ENCODE assay signal across 7 mouse cellular contexts in the genomic region with DNA sequence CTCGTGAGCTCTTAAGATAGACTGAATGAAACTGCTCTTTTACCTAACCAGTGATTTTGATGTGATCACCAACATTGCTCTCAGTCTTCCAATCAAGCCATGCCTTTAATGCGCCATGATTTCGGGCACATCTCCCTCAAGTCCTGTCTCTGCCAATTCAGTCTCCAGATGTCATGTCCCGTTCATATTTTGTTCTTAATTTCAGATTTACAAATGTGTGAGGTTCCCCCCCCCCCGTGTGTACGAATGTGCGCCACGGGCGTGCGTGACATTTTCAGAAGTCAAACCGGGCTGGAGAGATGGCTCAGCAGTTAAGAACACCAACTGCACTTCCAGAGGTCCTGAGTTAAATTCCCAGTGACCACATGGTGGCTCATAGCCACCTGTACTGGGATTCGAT. TPM values are rescaled to one million over a fixed set of nuclear protein-coding genes. Genes with fewer than 3 reads are reported as not detected.
DNase-seq lines count a peak whose midpoint lies in the region; ATAC-seq and TF ChIP-seq lines count a peak whose summit lies in the region.

No protein-coding gene starts in this region.

- TF ChIP-seq EP300 in lung, postnatal 0 days (IDR thresholded peaks at IDR 0.05), result no peak

- peaks cover 13% of the 10 kb centered on the region; the same call in 1 of the 2 replicates for H3K4me1 ChIP-seq in lung, postnatal 0 days (ENCODE audit: insufficient read depth, low read depth, low read length)
- H3K4me1 ChIP-seq in embryonic fibroblast, embryonic 13.5 days (ENCODE audit: control insufficient read depth, insufficient read depth, low read length), result no peaks in the 10 kb centered on the region
- H3K4me1 ChIP-seq in limb, embryonic 15.5 days, result peaks cover 28% of the 10 kb centered on the region
- H3K4me1 ChIP-seq in small intestine, adult 2 months (ENCODE audit: control insufficient read depth, insufficient read depth, insufficient read length, low read length), result peaks cover 7% of the 10 kb centered on the region; the same call in 1 of the 2 replicates

- under 1% methylated on average over 12 of the region's 12 CpGs for WGBS in lung, postnatal 0 days
- 2% methylated on average over 12 of the region's 12 CpGs for WGBS in limb, embryonic 15.5 days
- under 1% methylated on average over 12 of the region's 12 CpGs for WGBS in small intestine, adult 2 months

- peak overlapping the region; percentile 68 for H3K4me3 ChIP-seq in lung, postnatal 0 days (ENCODE audit: low read depth, low read length)
- peak overlapping the region; percentile 52 for H3K4me3 ChIP-seq in embryonic fibroblast, embryonic 13.5 days (ENCODE audit: insufficient read depth, low read length)
- peak overlapping the region; percentile 62 for H3K4me3 ChIP-seq in limb, embryonic 15.5 days
- peak overlapping the region; percentile 69 for H3K4me3 ChIP-seq in small intestine, adult 2 months (ENCODE audit: low read depth, low read length)

- no peak for TF ChIP-seq CTCF in lung, postnatal 0 days (IDR thresholded peaks at IDR 0.05)
- no peak for TF ChIP-seq CTCF in embryonic fibroblast, embryonic 13.5 days (IDR thresholded peaks at IDR 0.05; ENCODE audit: borderline replicate concordance, insufficient read depth, low read length)
- no peak for TF ChIP-seq CTCF in small intestine, adult 2 months (IDR thresholded peaks at IDR 0.05; ENCODE audit: extremely low read depth, insufficient read length, insufficient replicate concordance, low read depth, low read length)

- H3K9me3 ChIP-seq in lung, postnatal 0 days (ENCODE audit: low read length), result no peaks in the 10 kb centered on the region
- H3K9me3 ChIP-seq in limb, embryonic 15.5 days, result no peaks in the 10 kb centered on the region

- TF ChIP-seq POLR2A in embryonic fibroblast, embryonic 13.5 days (IDR thresholded peaks at IDR 0.05; ENCODE audit: low read depth, low read length), result no peak; the same call in 1 of the 2 replicates
- no peak for TF ChIP-seq POLR2A in small intestine, adult 2 months (IDR thresholded peaks at IDR 0.05; ENCODE audit: low read depth, low read length)

- H3K36me3 ChIP-seq in lung, postnatal 0 days (ENCODE audit: insufficient read depth, low read length), result peaks cover 18% of the 10 kb centered on the region; the same call in 1 of the 2 replicates
- H3K36me3 ChIP-seq in limb, embryonic 15.5 days, result peaks cover 33% of the 10 kb centered on the region
- H3K36me3 ChIP-seq in small intestine, adult 2 months (ENCODE audit: control insufficient read depth, insufficient read depth, low read length), result peaks cover 29% of the 10 kb centered on the region

- no peaks in the 10 kb centered on the region for H3K27me3 ChIP-seq in lung, postnatal 0 days (replicated peaks; ENCODE audit: insufficient read depth, low read length)
- H3K27me3 ChIP-seq in limb, embryonic 15.5 days, result no peaks in the 10 kb centered on the region
- H3K27me3 ChIP-seq in small intestine, adult 2 months (ENCODE audit: control insufficient read depth, insufficient read depth, low read length), result no peaks in the 10 kb centered on the region

- H3K27ac ChIP-seq in lung, postnatal 0 days (ENCODE audit: low read length), result peak overlapping the region; percentile 95
- H3K27ac ChIP-seq in embryonic fibroblast, embryonic 13.5 days (ENCODE audit: insufficient read depth, low read length), result peak overlapping the region; percentile 93
- H3K27ac ChIP-seq in limb, embryonic 15.5 days, result peak overlapping the region; percentile 97
- H3K27ac ChIP-seq in small intestine, adult 2 months (ENCODE audit: insufficient read depth, low read depth, low read length), result peak overlapping the region; percentile 89

- peak; percentile 18 for ATAC-seq in lung, postnatal 0 days
- ATAC-seq in limb, embryonic 15.5 days (ENCODE audit: insufficient number of reproducible peaks, low FRiP score, low TSS enrichment, low read depth), result no peak

- no peak for DNase-seq in lung, postnatal 0 days (ENCODE audit: low spot score)
- DNase-seq in lung, postnatal 36 days, result no peak
- no peak for DNase-seq in thymus, postnatal 0 days (ENCODE audit: low spot score)
- no peak for DNase-seq in kidney, postnatal 25 days

- peak overlapping the region; percentile 44 for H3K9ac ChIP-seq in lung, postnatal 0 days (replicated peaks; ENCODE audit: low read depth)
- peak overlapping the region; percentile 31 for H3K9ac ChIP-seq in limb, embryonic 15.5 days

- peak overlapping the region; percentile 72 for H3K4me2 ChIP-seq in lung, postnatal 0 days (replicated peaks; ENCODE audit: low read depth, low read length)
- peak overlapping the region; percentile 66 for H3K4me2 ChIP-seq in limb, embryonic 15.5 days

RNA-seq across cellular contexts. Expression of gene Syngr1, which starts 7.4 kb away (rescaled TPM):
- polyA plus RNA-seq in lung, postnatal 0 days (2015; fragmentation: Nextera tagmentation; extraction: Ambion mirVana), result 34.4 and 35.3 TPM in 2 replicates
- 0.95 and 1.1 TPM in 2 replicates for polyA plus RNA-seq in embryonic fibroblast, embryonic 13.5 days (2011; ENCODE audit: insufficient read length, low read depth, missing spikeins)
- 10.4 and 12.0 TPM in 2 replicates for polyA plus RNA-seq in limb, embryonic 15.5 days (2015; fragmentation: Nextera tagmentation; extraction: Ambion mirVana)
- 13.4 and 29.1 TPM in 2 replicates for polyA plus RNA-seq in small intestine, adult 2 months (2012; rRNA removed)
- 74.1 and 74.5 TPM in 2 replicates for polyA plus RNA-seq in thymus, postnatal 0 days (2015; fragmentation: Nextera tagmentation; extraction: Ambion mirVana)

RNA-seq across cellular contexts. Expression of gene Rpl3, which starts 7.9 kb away (rescaled TPM):
- 554 and 577 TPM in 2 replicates for polyA plus RNA-seq in lung, postnatal 0 days (2015; fragmentation: Nextera tagmentation; extraction: Ambion mirVana)
- 1,636 and 1,653 TPM in 2 replicates for polyA plus RNA-seq in embryonic fibroblast, embryonic 13.5 days (2011; ENCODE audit: insufficient read length, low read depth, missing spikeins)
- polyA plus RNA-seq in limb, embryonic 15.5 days (2015; fragmentation: Nextera tagmentation; extraction: Ambion mirVana), result 1,003 and 1,080 TPM in 2 replicates
- 129 and 298 TPM in 2 replicates for polyA plus RNA-seq in small intestine, adult 2 months (2012; rRNA removed)
- polyA plus RNA-seq in thymus, postnatal 0 days (2015; fragmentation: Nextera tagmentation; extraction: Ambion mirVana), result 1,085 and 1,101 TPM in 2 replicates

RNA-seq across cellular contexts. Expression of gene Tab1, which starts 49.2 kb away (rescaled TPM):
- 18.1 and 19.1 TPM in 2 replicates for polyA plus RNA-seq in lung, postnatal 0 days (2015; fragmentation: Nextera tagmentation; extraction: Ambion mirVana)
- polyA plus RNA-seq in embryonic fibroblast, embryonic 13.5 days (2011; ENCODE audit: insufficient read length, low read depth, missing spikeins), result 11.0 and 12.2 TPM in 2 replicates
- 33.8 and 34.7 TPM in 2 replicates for polyA plus RNA-seq in limb, embryonic 15.5 days (2015; fragmentation: Nextera tagmentation; extraction: Ambion mirVana)
- 14.7 and 28.6 TPM in 2 replicates for polyA plus RNA-seq in small intestine, adult 2 months (2012; rRNA removed)
- 37.3 and 38.2 TPM in 2 replicates for polyA plus RNA-seq in thymus, postnatal 0 days (2015; fragmentation: Nextera tagmentation; extraction: Ambion mirVana)
